Mouse (Mus musculus): ENCODE results near the gene Trmt2b.

GRCm38 (mm10) chrX:134221856-134222255 lies 54.9 kb downstream of the Trmt2b start, which contains the start of gene Nox1:
- TF ChIP-seq CTCF (IDR thresholded peaks at IDR 0.05; ENCODE audit: borderline replicate concordance, insufficient read depth, low read depth, low read length): no peak
- no peak for TF ChIP-seq POLR2A (IDR thresholded peaks at IDR 0.05; ENCODE audit: borderline replicate concordance, insufficient read depth, low read length)
